ENCODE assay signal across 8 mouse cellular contexts in genomic region chr10:96333224-96333623, GRCm38 (mm10).
A peak's percentile ranks its signal among the peaks of the same experiment; 100 is the strongest.
DNase-seq lines count a peak whose midpoint lies in the region; ATAC-seq and TF ChIP-seq lines count a peak whose summit lies in the region.

No protein-coding gene starts in this region.

- WGBS in hindbrain, embryonic 10.5 days: 86% methylated on average over 6 of the region's 6 CpGs
- WGBS in hindbrain, embryonic 12.5 days: 84% methylated on average over 6 of the region's 6 CpGs
- 83% methylated on average over 6 of the region's 6 CpGs for WGBS in forebrain, embryonic 10.5 days

- in situ Hi-C loops in CH12.LX (cut with MboI; ENCODE audit: low pct_ligation_motif_present, low pct_unique_long_range_greater_than_20kb, low sequenced_read_pairs): no loop called here

- H3K27ac ChIP-seq in hindbrain, embryonic 10.5 days: peak overlapping the region; percentile 54; the same call in 1 of the 2 replicates
- H3K27ac ChIP-seq in hindbrain, embryonic 12.5 days: no peak overlapping the region
- peak overlapping the region; percentile 87 for H3K27ac ChIP-seq in CH12.LX (ENCODE audit: insufficient read depth, low read depth)
- no peak overlapping the region for H3K27ac ChIP-seq in forebrain, embryonic 10.5 days

- no peak for ATAC-seq in hindbrain, embryonic 12.5 days (ENCODE audit: low FRiP score)

- dilution Hi-C loops in CH12.LX (cut with MboI; ENCODE audit: extremely low pct_ligation_motif_present, extremely low pct_unique_long_range_greater_than_20kb, low sequenced_read_pairs): no loop called here

- H3K27me3 ChIP-seq in hindbrain, embryonic 10.5 days (ENCODE audit: insufficient read depth, poor library complexity, severe bottlenecking): no peaks in the 10 kb centered on the region
- H3K27me3 ChIP-seq in hindbrain, embryonic 12.5 days: no peaks in the 10 kb centered on the region
- no peaks in the 10 kb centered on the region for H3K27me3 ChIP-seq in CH12.LX (replicated peaks)
- no peaks in the 10 kb centered on the region for H3K27me3 ChIP-seq in forebrain, embryonic 10.5 days (ENCODE audit: poor library complexity, severe bottlenecking)

- H3K9me3 ChIP-seq in hindbrain, embryonic 10.5 days: no peaks in the 10 kb centered on the region
- H3K9me3 ChIP-seq in hindbrain, embryonic 12.5 days (replicated peaks): no peaks in the 10 kb centered on the region
- peaks cover 4% of the 10 kb centered on the region for H3K9me3 ChIP-seq in CH12.LX (replicated peaks; ENCODE audit: low read length)
- no peaks in the 10 kb centered on the region for H3K9me3 ChIP-seq in forebrain, embryonic 10.5 days

- no peak overlapping the region for H3K9ac ChIP-seq in hindbrain, embryonic 12.5 days
- no peak overlapping the region; the same call in 1 of the 2 replicates for H3K9ac ChIP-seq in CH12.LX (ENCODE audit: insufficient read depth, low read depth)

- DNase-seq in hindbrain, embryonic 10.5 days (ENCODE audit: low spot score): no peak
- DNase-seq in CH12.LX (ENCODE audit: extremely low read depth): peak; percentile 43
- peak; percentile 13 to 18 for DNase-seq in heart, postnatal 14 days
- peak; percentile 78 for DNase-seq in lung, postnatal 25 days (ENCODE audit: low spot score)
- DNase-seq in thymus, postnatal 25 days: peak; percentile 40
- DNase-seq in right cerebral cortex, postnatal 25 days: no peak
- no peak for DNase-seq in forebrain, embryonic 10.5 days (ENCODE audit: extremely low spot score, low spot score)

- TF ChIP-seq CTCF in CH12.LX (conservative IDR thresholded peaks at IDR 0.05 in 1 of 2, IDR thresholded peaks at IDR 0.05 in 1 of 2; ENCODE audit: low read depth in 2 of 2, low read length in 2 of 2): peak in 1 of 2 experiments; percentile 69; a peak in 2 of 4 replicates

- no peak overlapping the region for H3K4me3 ChIP-seq in hindbrain, embryonic 10.5 days
- H3K4me3 ChIP-seq in hindbrain, embryonic 12.5 days: no peak overlapping the region
- H3K4me3 ChIP-seq in CH12.LX (replicated peaks in 1 of 3; ENCODE audit: low read depth in 2 of 3, low read length in 2 of 3, poor library complexity in 1 of 3): no peak overlapping the region
- no peak overlapping the region for H3K4me3 ChIP-seq in forebrain, embryonic 10.5 days

- H3K36me3 ChIP-seq in hindbrain, embryonic 10.5 days: no peaks in the 10 kb centered on the region
- H3K36me3 ChIP-seq in hindbrain, embryonic 12.5 days: no peaks in the 10 kb centered on the region
- no peaks in the 10 kb centered on the region for H3K36me3 ChIP-seq in CH12.LX (replicated peaks in 1 of 2; ENCODE audit: control insufficient read depth in 1 of 2, insufficient read depth in 1 of 2, low read length in 1 of 2)
- no peaks in the 10 kb centered on the region for H3K36me3 ChIP-seq in forebrain, embryonic 10.5 days (replicated peaks)

- no peak for TF ChIP-seq POLR2A in CH12.LX (IDR thresholded peaks at IDR 0.05; ENCODE audit: low read depth, low read length)

- H3K4me2 ChIP-seq in hindbrain, embryonic 12.5 days (replicated peaks): no peak overlapping the region
- 0 out of 2 replicates have a peak overlapping the region, but pooled peaks have one; percentile 1 for H3K4me2 ChIP-seq in CH12.LX (ENCODE audit: insufficient read depth, low read depth, poor library complexity, severe bottlenecking)

- TF ChIP-seq EP300 in CH12.LX (IDR thresholded peaks at IDR 0.05; ENCODE audit: low read length): no peak

- H3K4me1 ChIP-seq in hindbrain, embryonic 10.5 days (replicated peaks): peaks cover 37% of the 10 kb centered on the region
- H3K4me1 ChIP-seq in hindbrain, embryonic 12.5 days: 0 out of 2 replicates have a peak, but pooled peaks cover 3% of the 10 kb centered on the region
- H3K4me1 ChIP-seq in CH12.LX (ENCODE audit: control insufficient read depth in 1 of 2, insufficient read depth in 2 of 2): peaks cover 16 to 35% of the 10 kb centered on the region in 2 experiments
- H3K4me1 ChIP-seq in forebrain, embryonic 10.5 days: peaks cover 7% of the 10 kb centered on the region

- TF ChIP-seq RAD21 in CH12.LX (IDR thresholded peaks at IDR 0.05; ENCODE audit: low read depth, low read length): peak; percentile 78

- H3K79me2 ChIP-seq in CH12.LX (replicated peaks; ENCODE audit: control insufficient read depth, extremely low read depth, insufficient read depth, poor library complexity, severe bottlenecking): no peaks in the 10 kb centered on the region

- intact Hi-C loops in heart, postnatal 14 days (cut with DNase I): loop anchor here (10.0 kb wide), 1 partner anchor 602 kb away; no protein-coding TSS in a partner anchor

TF ChIP-seq in CH12.LX, 34 proteins besides CTCF, POLR2A, EP300 and RAD21:
- TF ChIP-seq BHLHE40 (IDR thresholded peaks at IDR 0.05; ENCODE audit: low read depth, low read length) (peak; percentile 29; the same call in 1 of the 2 replicates), PAX5 (IDR thresholded peaks at IDR 0.05; ENCODE audit: low read length) (no peak), RCOR1 (conservative IDR thresholded peaks at IDR 0.05; ENCODE audit: low read depth, low read length) (0 out of 2 replicates have a peak, but pooled peaks have one; percentile 27), IRF4 (IDR thresholded peaks at IDR 0.05; ENCODE audit: low read depth, low read length) (peak; percentile 16; the same call in 1 of the 2 replicates), ZC3H11A (IDR thresholded peaks at IDR 0.05; ENCODE audit: low read depth, low read length) (no peak; the same call in 1 of the 2 replicates), KAT2A (IDR thresholded peaks at IDR 0.05; ENCODE audit: insufficient replicate concordance, low read length) (no peak), CHD2 (IDR thresholded peaks at IDR 0.05; ENCODE audit: low read length) (0 out of 2 replicates have a peak, but pooled peaks have one; percentile 11), ZKSCAN1 (IDR thresholded peaks at IDR 0.05; ENCODE audit: borderline replicate concordance, low read depth, low read length) (no peak), MAX (IDR thresholded peaks at IDR 0.05; ENCODE audit: low read length) (peak; percentile 56; the same call in 1 of the 2 replicates), USF1 (IDR thresholded peaks at IDR 0.05; ENCODE audit: low read depth, low read length) (peak; percentile 22; the same call in 1 of the 2 replicates), TCF12 (IDR thresholded peaks at IDR 0.05; ENCODE audit: low read depth, low read length) (peak; percentile 29; the same call in 1 of the 2 replicates), SMC3 (IDR thresholded peaks at IDR 0.05; ENCODE audit: low read depth, low read length) (peak; percentile 79), HCFC1 (IDR thresholded peaks at IDR 0.05; ENCODE audit: low read depth, low read length) (no peak), NELFE (IDR thresholded peaks at IDR 0.05; ENCODE audit: low read depth, low read length) (0 out of 2 replicates have a peak, but pooled peaks have one; percentile 29), ELF1 (IDR thresholded peaks at IDR 0.05; ENCODE audit: low read depth, low read length) (0 out of 2 replicates have a peak, but pooled peaks have one; percentile 36), USF2 (conservative IDR thresholded peaks at IDR 0.05; ENCODE audit: low read depth, low read length) (no peak), GABPA (IDR thresholded peaks at IDR 0.05; ENCODE audit: insufficient replicate concordance, low read depth, low read length) (no peak), TBP (conservative IDR thresholded peaks at IDR 0.05; ENCODE audit: low read depth, low read length) (no peak), SIN3A (IDR thresholded peaks at IDR 0.05; ENCODE audit: low read length) (0 out of 2 replicates have a peak, but pooled peaks have one; percentile 41), MYC (IDR thresholded peaks at IDR 0.05; ENCODE audit: low read depth, low read length) (no peak), CHD1 (IDR thresholded peaks at IDR 0.05; ENCODE audit: low read depth, low read length) (peak; percentile 69; the same call in 1 of the 2 replicates)

Comparison
In these comparisons a context has a peak if more than half of its experiments do, and no peak if none do; other contexts are left out.
1. H3K27ac ChIP-seq: peak in hindbrain, embryonic 10.5 days (single experiment) and CH12.LX (single experiment); none in hindbrain, embryonic 12.5 days (single experiment) and forebrain, embryonic 10.5 days (single experiment).
2. DNase-seq: peak in CH12.LX (single experiment), heart, postnatal 14 days (2 of 2), lung, postnatal 25 days (single experiment) and thymus, postnatal 25 days (single experiment); none in hindbrain, embryonic 10.5 days (single experiment), right cerebral cortex, postnatal 25 days (single experiment) and forebrain, embryonic 10.5 days (single experiment).